Mouse (Mus musculus): ENCODE measurements around the gene Omp. TPM values are rescaled to one million over a fixed set of nuclear protein-coding genes. Genes with fewer than 3 reads are reported as not detected.

The Omp gene
- polyA plus RNA-seq, 1 experiment from 2014 or later, result 0.38 TPM

DNA sequence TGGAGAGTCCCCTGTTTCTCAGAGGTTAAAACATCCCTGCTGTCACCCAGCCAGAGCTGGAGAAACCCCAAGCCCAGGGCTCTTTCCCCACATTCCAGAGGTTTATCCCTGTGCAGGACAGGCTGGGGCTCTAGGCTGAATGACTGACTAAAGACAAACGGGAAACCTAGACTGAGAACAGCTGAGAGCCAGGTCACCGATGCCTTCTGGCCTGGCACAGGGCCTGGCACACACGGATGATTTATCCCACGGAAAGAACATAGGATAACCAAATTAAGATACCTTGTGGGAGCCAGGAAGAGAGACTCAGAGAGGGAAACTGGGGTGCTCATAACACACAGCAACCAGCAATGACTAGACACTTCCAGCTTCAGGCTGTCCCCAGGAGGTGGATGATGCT lies 35.5 kb downstream of the Omp start:
- no peak for ATAC-seq (replicated peaks; ENCODE audit: low FRiP score, low read depth)
- H3K9ac ChIP-seq (ENCODE audit: low read depth, low read length), result no peak overlapping the region
- no peak overlapping the region for H3K4me3 ChIP-seq (replicated peaks; ENCODE audit: low read depth, low read length)
- no peak overlapping the region for H3K4me2 ChIP-seq (ENCODE audit: low read length)
- DNase-seq (ENCODE audit: low spot score), result no peak
- no peak overlapping the region for H3K27ac ChIP-seq
- 66% methylated on average over 4 of the region's 4 CpGs for WGBS
- H3K27me3 ChIP-seq (ENCODE audit: insufficient read depth, low read length), result no peaks in the 10 kb centered on the region; the same call in 1 of the 2 replicates
- TF ChIP-seq CTCF (IDR thresholded peaks at IDR 0.05; ENCODE audit: low read depth), result no peak
- no peaks in the 10 kb centered on the region for H3K36me3 ChIP-seq (ENCODE audit: insufficient read depth, low read length)
- no peaks in the 10 kb centered on the region for H3K9me3 ChIP-seq (replicated peaks; ENCODE audit: low read length)
- peaks cover 12% of the 10 kb centered on the region for H3K4me1 ChIP-seq (replicated peaks; ENCODE audit: insufficient read depth, low read length)

DNA sequence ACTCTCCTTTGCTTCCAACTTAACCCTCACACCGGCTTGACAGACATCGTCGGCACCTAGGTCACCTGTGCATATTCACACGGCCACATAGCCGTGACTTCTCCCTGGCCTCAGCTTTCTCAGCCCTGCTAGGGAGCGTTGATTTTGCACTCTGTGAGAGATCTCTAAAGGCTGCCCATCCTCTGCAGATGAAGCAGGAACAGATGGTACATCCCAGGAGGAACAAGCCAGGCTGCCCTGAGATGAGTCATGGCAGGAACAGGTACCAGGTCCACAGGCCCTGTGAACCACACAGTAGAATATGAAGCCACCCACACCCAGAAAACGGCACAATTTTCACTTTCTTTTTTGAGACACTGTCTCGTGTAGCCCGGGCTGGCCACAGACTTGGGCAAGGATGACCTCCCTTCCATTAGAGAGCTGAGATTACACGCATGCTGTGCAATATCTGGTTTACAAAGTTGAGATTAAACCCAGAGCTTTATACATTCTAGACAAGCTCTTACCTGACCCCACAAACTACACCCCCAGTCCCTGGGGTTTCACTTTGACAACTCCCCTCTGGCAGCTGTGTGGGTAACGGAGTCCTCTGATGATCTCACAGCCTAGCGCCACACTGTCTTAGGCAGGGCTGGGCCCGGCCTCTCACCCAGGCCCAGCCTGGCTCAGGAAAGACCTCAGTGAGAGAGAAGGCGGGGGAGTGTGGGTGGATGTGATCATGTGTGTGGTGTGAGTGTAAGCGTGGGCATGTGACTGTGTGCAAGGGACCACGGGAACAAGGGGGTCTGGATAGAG lies 36.5 kb downstream of the Omp start:
- WGBS, result 75% methylated on average over 16 of the region's 16 CpGs
- peak; percentile 26; the same call in 1 of the 2 replicates for ATAC-seq (replicated peaks; ENCODE audit: low FRiP score, low read depth)
- TF ChIP-seq CTCF (IDR thresholded peaks at IDR 0.05; ENCODE audit: low read depth), result no peak

DNA sequence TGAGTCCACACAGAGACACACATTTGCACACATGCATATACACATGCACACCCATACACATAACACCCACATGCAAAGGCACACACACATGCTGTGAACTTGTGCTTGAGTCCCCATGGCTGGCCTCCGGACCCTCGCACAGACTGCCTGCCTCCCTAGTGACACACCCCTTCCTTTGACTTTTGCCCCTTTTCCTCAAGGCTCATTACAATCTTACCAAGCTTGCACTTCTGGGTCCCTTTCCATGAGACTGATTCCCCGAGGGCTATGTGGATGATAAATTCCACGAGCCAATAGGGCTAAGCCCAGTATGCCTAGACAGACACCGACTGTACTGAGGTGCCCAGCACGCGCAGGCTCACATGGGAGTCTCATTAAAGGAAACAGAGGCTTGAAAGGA lies 39.0 kb downstream of the Omp start:
- ATAC-seq (replicated peaks; ENCODE audit: low FRiP score, low read depth), result no peak
- no peak for DNase-seq (ENCODE audit: low spot score)
- no peak overlapping the region for H3K9ac ChIP-seq (ENCODE audit: low read depth, low read length)

More for the DNA sequence above, 36.5 kb downstream of the Omp start:
- H3K9me3 ChIP-seq (replicated peaks; ENCODE audit: low read length), result no peaks in the 10 kb centered on the region
- no peak overlapping the region for H3K9ac ChIP-seq (ENCODE audit: low read depth, low read length)
- peaks cover 16% of the 10 kb centered on the region for H3K4me1 ChIP-seq (replicated peaks; ENCODE audit: insufficient read depth, low read length)
- H3K4me2 ChIP-seq (ENCODE audit: low read length), result no peak overlapping the region
- no peaks in the 10 kb centered on the region; the same call in 1 of the 2 replicates for H3K27me3 ChIP-seq (ENCODE audit: insufficient read depth, low read length)
- DNase-seq (ENCODE audit: low spot score), result peak; percentile 20
- H3K27ac ChIP-seq, result peak overlapping the region; percentile 8; the same call in 1 of the 2 replicates
- H3K4me3 ChIP-seq (replicated peaks; ENCODE audit: low read depth, low read length), result no peak overlapping the region
- no peaks in the 10 kb centered on the region for H3K36me3 ChIP-seq (ENCODE audit: insufficient read depth, low read length)

DNA sequence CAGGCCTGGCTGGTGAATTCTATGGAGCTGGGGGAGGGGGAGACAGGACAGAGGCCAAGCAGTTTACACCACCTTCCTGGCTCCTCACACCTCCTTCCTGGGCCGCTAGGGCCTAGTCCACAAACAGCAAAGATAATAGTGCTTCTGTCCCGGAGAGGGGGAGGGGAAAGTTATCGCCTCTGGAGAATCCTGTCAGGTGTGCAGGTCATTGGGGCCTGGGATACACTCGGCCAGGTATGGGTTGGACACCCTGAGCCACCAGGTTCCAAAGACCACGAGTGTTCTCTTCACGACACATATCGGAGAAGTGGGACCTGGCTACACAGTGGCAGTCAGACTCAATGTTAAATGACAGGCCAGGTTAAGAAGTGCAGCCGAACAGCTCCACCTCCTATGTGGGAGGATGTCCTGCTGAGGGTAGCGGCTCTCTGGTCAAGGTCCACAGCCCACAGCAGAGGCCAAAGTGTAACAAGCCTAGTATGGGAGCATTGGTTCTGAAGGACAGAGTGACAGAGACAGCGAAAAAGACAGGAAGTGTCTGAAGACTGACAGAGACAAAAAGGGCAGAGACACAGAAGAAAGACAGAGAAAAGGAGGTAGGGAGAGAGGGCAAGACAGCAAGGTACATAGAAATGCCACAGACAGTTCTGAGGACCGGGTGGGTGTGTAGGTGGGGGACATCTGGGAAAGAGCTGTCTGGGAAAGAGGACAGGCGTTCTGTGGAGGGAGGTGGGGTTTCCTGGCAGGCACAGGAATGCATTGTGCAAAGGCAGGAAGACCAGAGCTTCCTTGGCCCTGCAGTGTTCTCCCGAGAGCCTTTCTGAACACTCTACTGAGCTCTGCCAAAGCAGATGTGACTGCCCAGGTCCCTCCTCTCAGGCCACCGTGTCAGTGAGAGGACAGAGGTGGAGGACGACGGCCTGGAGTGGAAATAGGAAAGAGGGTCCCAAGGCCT lies 40.5 kb downstream of the Omp start:
- ATAC-seq (replicated peaks; ENCODE audit: low FRiP score, low read depth) (peak; percentile 87), DNase-seq (ENCODE audit: low spot score) (peak; percentile 71)
- no peak overlapping the region for H3K4me3 ChIP-seq (replicated peaks; ENCODE audit: low read depth, low read length)
- H3K36me3 ChIP-seq (ENCODE audit: insufficient read depth, low read length), result no peaks in the 10 kb centered on the region
- no peaks in the 10 kb centered on the region for H3K27me3 ChIP-seq (ENCODE audit: insufficient read depth, low read length)
- H3K4me1 ChIP-seq (replicated peaks; ENCODE audit: insufficient read depth, low read length), result peaks cover 10% of the 10 kb centered on the region
- no peaks in the 10 kb centered on the region for H3K9me3 ChIP-seq (replicated peaks; ENCODE audit: low read length)
- TF ChIP-seq CTCF (IDR thresholded peaks at IDR 0.05; ENCODE audit: low read depth), result peak; percentile 8; the same call in 1 of the 2 replicates
- no peak overlapping the region; the same call in 1 of the 2 replicates for H3K4me2 ChIP-seq (ENCODE audit: low read length)
- H3K27ac ChIP-seq, result peak overlapping the region; percentile 90
- 24% methylated on average over 16 of the region's 16 CpGs for whole genome bisulfite sequencing
- H3K9ac ChIP-seq (ENCODE audit: low read depth, low read length), result 0 out of 2 replicates have a peak overlapping the region, but pooled peaks have one; percentile 24

More for the DNA sequence above, 39.0 kb downstream of the Omp start:
- WGBS, result 77% methylated on average over 7 of the region's 7 CpGs
- H3K27ac ChIP-seq, result peak overlapping the region; percentile 90
- H3K4me2 ChIP-seq (ENCODE audit: low read length), result no peak overlapping the region
- H3K36me3 ChIP-seq (ENCODE audit: insufficient read depth, low read length), result no peaks in the 10 kb centered on the region
- peaks cover 13% of the 10 kb centered on the region for H3K4me1 ChIP-seq (replicated peaks; ENCODE audit: insufficient read depth, low read length)
- H3K27me3 ChIP-seq (ENCODE audit: insufficient read depth, low read length), result no peaks in the 10 kb centered on the region
- H3K4me3 ChIP-seq (replicated peaks; ENCODE audit: low read depth, low read length), result no peak overlapping the region
- H3K9me3 ChIP-seq (replicated peaks; ENCODE audit: low read length), result no peaks in the 10 kb centered on the region
- TF ChIP-seq CTCF (IDR thresholded peaks at IDR 0.05; ENCODE audit: low read depth), result no peak

DNA sequence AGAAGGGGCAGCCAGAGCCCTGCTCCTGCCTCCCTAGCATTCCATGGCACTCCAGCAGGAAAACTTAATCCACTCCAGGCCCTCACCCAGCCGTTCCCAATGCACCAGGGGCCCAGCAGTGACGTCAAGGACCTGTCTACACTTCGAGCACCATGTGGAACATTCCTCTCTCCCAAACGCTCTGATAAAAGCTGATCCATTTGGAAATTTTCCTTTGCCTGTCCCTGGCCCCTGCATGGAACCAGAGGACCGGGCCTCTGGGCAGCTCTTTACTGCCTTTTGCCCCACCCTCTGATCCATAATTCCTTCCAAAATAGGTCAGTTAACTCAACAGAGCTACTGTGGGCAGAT lies 41.4 kb downstream of the Omp start:
- Histone ChIP-seq H3K4me3 (replicated peaks; ENCODE audit: low read depth, low read length) (no peak overlapping the region), H3K36me3 (ENCODE audit: insufficient read depth, low read length) (no peaks in the 10 kb centered on the region), H3K4me2 (ENCODE audit: low read length) (no peak overlapping the region), H3K4me1 (replicated peaks; ENCODE audit: insufficient read depth, low read length) (peaks cover 10% of the 10 kb centered on the region), H3K27ac (peak overlapping the region; percentile 90), H3K9ac (ENCODE audit: low read depth, low read length) (no peak overlapping the region), H3K27me3 (ENCODE audit: insufficient read depth, low read length) (no peaks in the 10 kb centered on the region), H3K9me3 (replicated peaks; ENCODE audit: low read length) (no peaks in the 10 kb centered on the region)
- WGBS, result 66% methylated on average over 5 of the region's 5 CpGs
- no peak for ATAC-seq (replicated peaks; ENCODE audit: low FRiP score, low read depth)
- DNase-seq (ENCODE audit: low spot score), result no peak
- TF ChIP-seq CTCF (IDR thresholded peaks at IDR 0.05; ENCODE audit: low read depth), result no peak

Measured in kidney, postnatal 0 days (tissue).